Comparison of ENCODE assay signal across 15 mouse cellular contexts in the genomic region with DNA sequence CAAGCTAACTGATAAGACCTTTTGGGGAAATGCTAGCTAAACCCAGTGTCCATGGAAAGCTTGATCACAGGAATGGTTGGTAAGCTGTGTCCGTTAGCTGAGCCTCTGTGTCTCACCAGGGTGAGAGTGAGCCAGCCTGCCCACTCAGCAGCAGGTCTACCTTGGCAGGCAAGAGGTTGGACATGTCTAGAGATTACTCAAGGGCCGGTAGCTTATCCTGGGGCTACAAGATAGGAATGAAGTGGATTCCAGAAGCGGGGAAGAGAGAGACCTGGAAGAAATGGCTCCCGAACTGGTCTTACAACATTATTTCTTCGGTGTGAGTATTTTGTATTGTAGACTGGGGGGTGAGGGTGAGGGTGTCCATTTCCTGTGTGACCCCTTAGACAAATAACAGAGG. TPM values are rescaled to one million over a fixed set of nuclear protein-coding genes. Genes with fewer than 3 reads are reported as not detected.
DNase-seq lines count a peak whose midpoint lies in the region; ATAC-seq and TF ChIP-seq lines count a peak whose summit lies in the region.
"Had no signal": no experiment of that assay in that cellular context is flagged by ENCODE, and none has a peak within 500 bp of the region (broad histone marks: within the 10 kb centered on the region; RNA-seq: fewer than 3 reads in every experiment).

No protein-coding gene starts in this region.

- no peak for ATAC-seq in heart, embryonic 11.5 days (replicated peaks; ENCODE audit: insufficient number of reproducible peaks, low FRiP score, low TSS enrichment)
- ATAC-seq in lung, embryonic 14.5 days (ENCODE audit: insufficient read depth) = no peak
- peak; percentile 15 for ATAC-seq in Patski
- ATAC-seq in limb, embryonic 12.5 days (ENCODE audit: insufficient number of reproducible peaks, insufficient read depth, low FRiP score, low TSS enrichment, low read depth) = no peak

- no peaks in the 10 kb centered on the region for H3K9me3 ChIP-seq in heart, embryonic 11.5 days (replicated peaks; ENCODE audit: control insufficient read depth, low read length)
- H3K9me3 ChIP-seq in lung, embryonic 14.5 days (ENCODE audit: low read depth, low read length) = no peaks in the 10 kb centered on the region
- no peaks in the 10 kb centered on the region for H3K9me3 ChIP-seq in limb, embryonic 12.5 days

- no peak for DNase-seq in heart, postnatal 25 days (ENCODE audit: low spot score)
- no peak for DNase-seq in lung, embryonic 14.5 days
- DNase-seq in lung, postnatal 36 days = no peak
- DNase-seq in Patski (ENCODE audit: low read depth, low spot score) = no peak
- DNase-seq in retina, postnatal 1 day = no peak
- DNase-seq in cerebellum, adult 8-10 months = no peak
- DNase-seq: cerebellum, adult 9-11 months; gastrocnemius, postnatal 14 days; heart, postnatal 36 days; kidney, postnatal 10 days had no signal

- CTCF ChIA-PET in Patski (lab: Charles Lee) = interaction anchor here (1.0 to 1.1 kb wide), 2 partner anchors 18 to 25 kb away, joined by 3 to 4 read pairs; no protein-coding TSS in a partner anchor

- 41% methylated on average over 5 of the region's 5 CpGs for WGBS in heart, embryonic 11.5 days (ENCODE audit: insufficient replicate concordance)
- whole genome bisulfite sequencing in lung, embryonic 14.5 days = 44% methylated on average over 5 of the region's 5 CpGs
- WGBS in limb, embryonic 12.5 days = 56% methylated on average over 5 of the region's 5 CpGs

- peaks cover 20% of the 10 kb centered on the region for H3K4me1 ChIP-seq in heart, embryonic 11.5 days (ENCODE audit: control insufficient read depth, insufficient read depth, low read length)
- H3K4me1 ChIP-seq in lung, embryonic 14.5 days (ENCODE audit: insufficient read depth) = 0 out of 2 replicates have a peak, but pooled peaks cover 7% of the 10 kb centered on the region
- peaks cover 54% of the 10 kb centered on the region for H3K4me1 ChIP-seq in limb, embryonic 12.5 days (replicated peaks)

- in situ Hi-C loops in Patski (cut with MboI; ENCODE audit: low pct_unique_long_range_greater_than_20kb) = no loop called here

- H3K36me3 ChIP-seq in heart, embryonic 11.5 days (ENCODE audit: control insufficient read depth, insufficient read depth, low read length) = no peaks in the 10 kb centered on the region
- H3K36me3 ChIP-seq in lung, embryonic 14.5 days (ENCODE audit: insufficient read depth) = no peaks in the 10 kb centered on the region
- H3K36me3 ChIP-seq in limb, embryonic 12.5 days = peaks cover 6% of the 10 kb centered on the region; the same call in 1 of the 2 replicates

- H3K4me3 ChIP-seq in heart, embryonic 11.5 days (ENCODE audit: low read depth, low read length) = no peak overlapping the region
- no peak overlapping the region for H3K4me3 ChIP-seq in lung, embryonic 14.5 days (ENCODE audit: low read depth, low read length)
- H3K4me3 ChIP-seq in limb, embryonic 12.5 days (replicated peaks) = 0 out of 2 replicates have a peak overlapping the region, but pooled peaks have one; percentile 54

- intact Hi-C loops in heart, postnatal 25 days (cut with DNase I) = no loop called here

- POLR2A ChIA-PET in Patski (lab: Charles Lee) = interaction anchor here (0.8 to 0.9 kb wide), 2 partner anchors 15 to 23 kb away, joined by 3 read pairs; no protein-coding TSS in a partner anchor

- no peak overlapping the region for H3K9ac ChIP-seq in heart, embryonic 11.5 days (ENCODE audit: low read depth, low read length)
- H3K9ac ChIP-seq in lung, embryonic 14.5 days = no peak overlapping the region
- no peak overlapping the region for H3K9ac ChIP-seq in limb, embryonic 12.5 days (replicated peaks)

- no peak overlapping the region for H3K27ac ChIP-seq in heart, embryonic 11.5 days (ENCODE audit: low read depth, low read length)
- H3K27ac ChIP-seq in lung, embryonic 14.5 days (ENCODE audit: low read depth) = peak overlapping the region; percentile 38; the same call in 1 of the 2 replicates
- H3K27ac ChIP-seq in limb, embryonic 12.5 days = no peak overlapping the region

- peak overlapping the region; percentile 71 for H3K4me2 ChIP-seq in heart, embryonic 11.5 days
- peak overlapping the region; percentile 70 for H3K4me2 ChIP-seq in lung, embryonic 14.5 days
- H3K4me2 ChIP-seq in limb, embryonic 12.5 days = peak overlapping the region; percentile 83
- H3K4me2 ChIP-seq: liver, embryonic 11.5 days had no signal

- no peak for TF ChIP-seq CTCF in lung, embryonic 14.5 days (IDR thresholded peaks at IDR 0.05; ENCODE audit: low read depth)
- TF ChIP-seq CTCF in Patski (IDR thresholded peaks at IDR 0.05) = no peak

- H3K27me3 ChIP-seq in heart, embryonic 11.5 days (ENCODE audit: control insufficient read depth, insufficient read depth, low read length) = peaks cover 19% of the 10 kb centered on the region
- H3K27me3 ChIP-seq in lung, embryonic 14.5 days (ENCODE audit: insufficient read depth, low read length) = no peaks in the 10 kb centered on the region
- no peaks in the 10 kb centered on the region for H3K27me3 ChIP-seq in Patski
- peaks cover 5% of the 10 kb centered on the region; the same call in 1 of the 2 replicates for H3K27me3 ChIP-seq in limb, embryonic 12.5 days

RNA-seq across cellular contexts. Expression of gene Pdpn, which starts 1.7 kb away (rescaled TPM):
- 28.4 and 29.1 TPM in 2 replicates for polyA plus RNA-seq in heart, embryonic 11.5 days (2014; fragmentation: Nextera tagmentation; extraction: Ambion mirVana)
- total RNA-seq in heart, postnatal 25 days (2021) = 1 to 10 TPM; 7.8 to 8.3 TPM
- 36.6 and 39.5 TPM in 2 replicates for polyA plus RNA-seq in lung, embryonic 14.5 days (2014; fragmentation: Nextera tagmentation; extraction: Ambion mirVana)
- 296 TPM for polyA plus RNA-seq in Patski (2021)
- 41.5 and 43.7 TPM in 2 replicates for polyA plus RNA-seq in limb, embryonic 12.5 days (2016; fragmentation: Nextera tagmentation; extraction: Ambion mirVana)

RNA-seq across cellular contexts. Expression of gene Lrrc38, which starts 48.5 kb away (rescaled TPM):
- 0.23 TPM in 1 of 2 replicates, not detected in the other for polyA plus RNA-seq in heart, embryonic 11.5 days (2014; fragmentation: Nextera tagmentation; extraction: Ambion mirVana)
- under 1 TPM; 0.21 to 0.22 TPM for total RNA-seq in heart, postnatal 25 days (2021)
- 0.11 TPM in 1 of 2 replicates, not detected in the other for polyA plus RNA-seq in lung, embryonic 14.5 days (2014; fragmentation: Nextera tagmentation; extraction: Ambion mirVana)
- not detected for polyA plus RNA-seq in Patski (2021)
- polyA plus RNA-seq in limb, embryonic 12.5 days (2016; fragmentation: Nextera tagmentation; extraction: Ambion mirVana) = 0.63 and 0.67 TPM in 2 replicates
- polyA plus RNA-seq: C2C12; liver, embryonic 11.5 days; spleen, adult 2 months had no signal
